Mouse (Mus musculus) ES-E14 (cell line): ENCODE measurements around the gene Myo1d. TPM values are rescaled to one million over a fixed set of nuclear protein-coding genes. Genes with fewer than 3 reads are reported as not detected.
A peak's percentile ranks its signal among the peaks of the same experiment; 100 is the strongest.
"Not testable (repeated sequence)": the region's sequence is repeated elsewhere in the genome, so short reads cannot be mapped to it uniquely, and the experiment has no call there.

Experiments
- DNase-seq: peaks from one replicate; pipeline ENCODE4 v3.0.0-alpha.2; 2013; ENCODE audit warnings: low read depth, low spot score
- H3K27ac ChIP-seq: 2 replicates; pipeline ENCODE4 v1.5.1; 2012; ENCODE audit warnings: low read depth, mild to moderate bottlenecking, low read length, moderate library complexity, mixed read lengths; ENCODE audit not compliant: poor library complexity, insufficient read depth, severe bottlenecking
- H3K36me3 ChIP-seq: 2 replicates; pipeline ENCODE4 v1.6.1; 2012; ENCODE audit warnings: mild to moderate bottlenecking, low read length, moderate library complexity, mixed read lengths; ENCODE audit not compliant: control insufficient read depth, poor library complexity, insufficient read depth, severe bottlenecking
- H3K4me1 ChIP-seq, 2 experiments: fragments of 150-350 bp in 1 of 2; sonication (generic) in 1 of 2; 2 replicates each; pipeline ENCODE4 v1.6.1; 2012; ENCODE audit warnings: low read length in 2 of 2, mild to moderate bottlenecking in 1 of 2, mixed read lengths in 1 of 2; ENCODE audit not compliant: control insufficient read depth in 2 of 2, insufficient read depth in 2 of 2, poor library complexity in 1 of 2
- H3K4me3 ChIP-seq, 2 experiments: fragments of 150-350 bp in 1 of 2; sonication (generic) in 1 of 2; 2 replicates each; pipeline ENCODE4 v1.5.1; 2012; ENCODE audit warnings: low read length in 2 of 2, low read depth in 1 of 2, mild to moderate bottlenecking in 1 of 2, mixed read lengths in 1 of 2; ENCODE audit not compliant: insufficient read depth in 1 of 2, poor library complexity in 1 of 2, severe bottlenecking in 1 of 2
- H3K9ac ChIP-seq: 2 replicates; pipeline ENCODE4 v1.6.1; 2012; ENCODE audit warnings: low read depth, mild to moderate bottlenecking, low read length, mixed read lengths; ENCODE audit not compliant: poor library complexity, insufficient read depth, severe bottlenecking
- H3K9me3 ChIP-seq: fragments of 150-350 bp; sonication (generic); 2 replicates; pipeline ENCODE4 v1.6.1; 2012; ENCODE audit warnings: low read depth, mild to moderate bottlenecking, low read length; ENCODE audit not compliant: control insufficient read depth, insufficient read depth
- CHD2 ChIP-seq: IDR thresholded peaks from 2 replicates; pipeline ENCODE4 v1.6.1; 2014; ENCODE audit warnings: mild to moderate bottlenecking, low read depth, low read length, inconsistent platforms
- HCFC1 ChIP-seq: IDR thresholded peaks from 2 replicates; pipeline ENCODE4 v1.6.1; 2012; ENCODE audit warnings: low read length, inconsistent platforms, borderline replicate concordance; ENCODE audit not compliant: insufficient read depth
- MAFK ChIP-seq: IDR thresholded peaks from 2 replicates; pipeline ENCODE4 v1.6.1; 2014; ENCODE audit warnings: mild to moderate bottlenecking, low read depth, low read length, inconsistent platforms; ENCODE audit not compliant: insufficient read depth
- ZC3H11A ChIP-seq: IDR thresholded peaks from 2 replicates; pipeline ENCODE4 v1.6.1; 2012; ENCODE audit warnings: low read depth, mild to moderate bottlenecking, inconsistent platforms, low read length, borderline replicate concordance
- ZNF384 ChIP-seq: IDR thresholded peaks from 2 replicates; pipeline ENCODE4 v1.6.1; 2012; ENCODE audit warnings: low read depth, low read length, inconsistent platforms
- in situ Hi-C, 2 experiments: fragments of 600-800 bp; cut with MboI; formaldehyde crosslinking; loops; one replicate each; pipeline ENCODE4 v1.15.1; 2025; ENCODE audit warnings: low sequenced_read_pairs in 2 of 2, inconsistent platforms in 1 of 2; ENCODE audit not compliant: unreplicated experiment in 2 of 2
- total RNA-seq: library from RNA; depleted of rRNA; stranded (reverse); fragments of 300-350 nt; gene quantifications from 2 replicates; pipeline ENCODE4 v1.2.3, GENCODE M21; 2012

The Myo1d gene
- total RNA-seq, 1 experiment: 2.9 TPM

DNA sequence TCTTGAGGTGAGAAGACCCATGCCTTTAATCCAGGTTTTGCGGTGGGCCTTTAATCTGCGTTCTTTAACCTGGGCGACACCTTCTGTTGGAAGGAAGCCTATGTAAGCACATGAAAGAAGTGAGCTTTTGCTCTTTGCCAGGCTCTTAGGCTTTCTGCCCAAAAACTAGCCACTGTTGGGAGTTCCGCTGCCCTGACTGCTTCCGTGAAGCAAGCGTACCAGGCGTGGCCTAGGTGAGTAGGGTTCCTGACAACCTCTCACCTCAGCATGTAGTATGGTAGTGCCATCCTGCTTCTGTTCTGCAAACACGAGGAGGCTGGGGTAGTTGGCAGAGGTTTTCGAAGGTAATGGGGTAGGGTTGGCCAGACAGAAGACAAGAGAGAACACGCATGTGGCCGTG, 305.0 kb downstream of the Myo1d start:
- no peak overlapping the region for H3K27ac ChIP-seq

DNA sequence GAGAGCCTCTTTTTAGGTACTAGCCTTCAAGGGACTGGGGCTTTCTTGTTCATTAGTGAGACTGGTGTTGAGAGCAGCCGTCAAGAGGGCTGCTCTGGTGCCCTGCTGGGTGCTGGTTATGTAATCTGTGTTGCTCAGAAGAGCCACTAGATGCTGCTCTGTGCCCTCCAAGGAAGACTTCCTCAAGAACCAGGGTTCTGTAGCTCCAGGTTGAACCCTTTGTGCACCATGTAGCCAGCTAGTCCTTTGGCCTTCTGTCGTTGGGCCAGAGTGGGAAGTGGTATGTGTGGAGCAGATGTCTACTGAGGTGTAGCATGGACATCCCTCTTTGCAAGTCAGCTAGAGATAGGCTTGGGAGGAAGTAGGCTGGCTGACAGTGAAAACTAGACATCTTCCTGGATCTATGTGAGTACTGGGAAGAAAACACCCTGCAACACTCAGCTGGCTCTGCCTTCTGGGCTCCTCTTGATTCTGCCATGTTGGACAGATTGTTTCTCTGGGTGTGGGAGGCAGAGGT, 305.6 kb downstream of the Myo1d start:
- peaks cover 21% of the 10 kb centered on the region for H3K36me3 ChIP-seq
- peaks cover 0 to 11% of the 10 kb centered on the region in 2 experiments; a peak in 1 of 4 replicates for H3K4me1 ChIP-seq
- no peak for TF ChIP-seq ZNF384
- no peak for TF ChIP-seq CHD2
- TF ChIP-seq ZC3H11A: no peak
- TF ChIP-seq MAFK: no peak
- TF ChIP-seq HCFC1: no peak
- no peak overlapping the region for H3K4me3 ChIP-seq
- no peak for DNase-seq
- no peaks in the 10 kb centered on the region for H3K9me3 ChIP-seq
- in situ Hi-C loops: no loop called here
- no peak overlapping the region for H3K27ac ChIP-seq
- no peak overlapping the region for H3K9ac ChIP-seq

More for the DNA sequence above, 305.0 kb downstream of the Myo1d start:
- no peak for DNase-seq
- Histone ChIP-seq H3K4me1 (peaks cover 0 to 13% of the 10 kb centered on the region in 2 experiments; a peak in 1 of 4 replicates), H3K9me3 (no peaks in the 10 kb centered on the region), H3K9ac (no peak overlapping the region), H3K36me3 (peaks cover 18% of the 10 kb centered on the region), H3K4me3 (no peak overlapping the region)
- in situ Hi-C loops: no loop called here
- TF ChIP-seq CHD2: no peak
- TF ChIP-seq HCFC1: no peak
- no peak for TF ChIP-seq ZNF384
- TF ChIP-seq ZC3H11A: no peak
- no peak for TF ChIP-seq MAFK

GRCm38 (mm10) chr11:80471836-80472605, 307.8 kb downstream of the Myo1d start:
- no peak for DNase-seq
- no peak overlapping the region for H3K27ac ChIP-seq
- peaks cover 0 to 6% of the 10 kb centered on the region in 2 experiments; a peak in 1 of 4 replicates for H3K4me1 ChIP-seq
- H3K4me3 ChIP-seq: no peak overlapping the region
- peaks cover 29% of the 10 kb centered on the region for H3K36me3 ChIP-seq
- TF ChIP-seq HCFC1 (no peak), MAFK (no peak), ZC3H11A (no peak), CHD2 (no peak), ZNF384 (no peak)
- H3K9me3 ChIP-seq: no peaks in the 10 kb centered on the region
- no peak overlapping the region for H3K9ac ChIP-seq
- in situ Hi-C loops: no loop called here

- DNase-seq, H3K9me3 ChIP-seq, in situ Hi-C loops, H3K4me1 ChIP-seq, H3K4me3 ChIP-seq, H3K27ac ChIP-seq, H3K9ac ChIP-seq: not testable (repeated sequence)
- TF ChIP-seq ZNF384: peak; percentile 51; the same call in 1 of the 2 replicates
- H3K36me3 ChIP-seq: peaks cover 30% of the 10 kb centered on the region
Measured at GRCm38 (mm10) chr11:80463605-80464130, 316.2 kb downstream of the Myo1d start.
